Mouse (Mus musculus) stomach, postnatal 0 days (tissue): ENCODE measurements around the gene Tnni1.

ENCODE experiments used
- CTCF ChIP-seq: IDR thresholded peaks from 2 replicates; pipeline ENCODE4 v1.5.1; 2016; ENCODE audit warnings: antibody characterized with exemption, low read depth, mild to moderate bottlenecking, moderate library complexity
- EP300 ChIP-seq: optimal IDR thresholded peaks from 2 replicates; pipeline ENCODE3; 2016; ENCODE audit warnings: antibody characterized with exemption

GRCm38 (mm10) chr1:135853200-135853599, 74.0 kb downstream of the Tnni1 start:
- TF ChIP-seq CTCF, result no peak
- no peak for TF ChIP-seq EP300
